Mouse (Mus musculus): ENCODE measurements around the gene Mup5. TPM values are rescaled to one million over a fixed set of nuclear protein-coding genes. Genes with fewer than 3 reads are reported as not detected.

Mup5 gene
- total and polyA plus RNA-seq, 3 experiments: not detected

- peaks cover 40% of the 10 kb centered on the region for H3K9me3 ChIP-seq (replicated peaks; ENCODE audit: low read length)
- TF ChIP-seq CHD1 (IDR thresholded peaks at IDR 0.05; ENCODE audit: low read depth, low read length): no peak
- TF ChIP-seq BHLHE40 (IDR thresholded peaks at IDR 0.05; ENCODE audit: low read depth, low read length): no peak
- no peak for TF ChIP-seq MAFK (IDR thresholded peaks at IDR 0.05; ENCODE audit: insufficient replicate concordance, low read length)
- no peak for TF ChIP-seq RCOR1 (conservative IDR thresholded peaks at IDR 0.05; ENCODE audit: low read depth, low read length)
- H3K36me3 ChIP-seq (replicated peaks in 1 of 2; ENCODE audit: control insufficient read depth in 1 of 2, insufficient read depth in 1 of 2, low read length in 1 of 2): no peaks in the 10 kb centered on the region
- dilution Hi-C loops (cut with MboI; ENCODE audit: extremely low pct_ligation_motif_present, extremely low pct_unique_long_range_greater_than_20kb, low sequenced_read_pairs) (no loop called here), in situ Hi-C loops (cut with MboI; ENCODE audit: low pct_ligation_motif_present, low pct_unique_long_range_greater_than_20kb, low sequenced_read_pairs) (no loop called here)
- no peaks in the 10 kb centered on the region for H3K27me3 ChIP-seq (replicated peaks)
- H3K79me2 ChIP-seq (replicated peaks; ENCODE audit: control insufficient read depth, extremely low read depth, insufficient read depth, poor library complexity, severe bottlenecking): no peaks in the 10 kb centered on the region
- no peak overlapping the region for H3K4me2 ChIP-seq (ENCODE audit: insufficient read depth, low read depth, poor library complexity, severe bottlenecking)
- no peak for DNase-seq (ENCODE audit: extremely low read depth)
- H3K4me1 ChIP-seq (ENCODE audit: control insufficient read depth in 1 of 2, insufficient read depth in 2 of 2): no peaks in the 10 kb centered on the region
- H3K27ac ChIP-seq (ENCODE audit: insufficient read depth, low read depth): no peak overlapping the region
- no peak overlapping the region for H3K9ac ChIP-seq (ENCODE audit: insufficient read depth, low read depth)
- H3K4me3 ChIP-seq (replicated peaks in 1 of 3; ENCODE audit: low read depth in 2 of 3, low read length in 2 of 3, poor library complexity in 1 of 3): no peak overlapping the region
Observed at GRCm38 (mm10) chr4:61855344-61855743, 20.3 kb upstream of the Mup5 start.

DNA sequence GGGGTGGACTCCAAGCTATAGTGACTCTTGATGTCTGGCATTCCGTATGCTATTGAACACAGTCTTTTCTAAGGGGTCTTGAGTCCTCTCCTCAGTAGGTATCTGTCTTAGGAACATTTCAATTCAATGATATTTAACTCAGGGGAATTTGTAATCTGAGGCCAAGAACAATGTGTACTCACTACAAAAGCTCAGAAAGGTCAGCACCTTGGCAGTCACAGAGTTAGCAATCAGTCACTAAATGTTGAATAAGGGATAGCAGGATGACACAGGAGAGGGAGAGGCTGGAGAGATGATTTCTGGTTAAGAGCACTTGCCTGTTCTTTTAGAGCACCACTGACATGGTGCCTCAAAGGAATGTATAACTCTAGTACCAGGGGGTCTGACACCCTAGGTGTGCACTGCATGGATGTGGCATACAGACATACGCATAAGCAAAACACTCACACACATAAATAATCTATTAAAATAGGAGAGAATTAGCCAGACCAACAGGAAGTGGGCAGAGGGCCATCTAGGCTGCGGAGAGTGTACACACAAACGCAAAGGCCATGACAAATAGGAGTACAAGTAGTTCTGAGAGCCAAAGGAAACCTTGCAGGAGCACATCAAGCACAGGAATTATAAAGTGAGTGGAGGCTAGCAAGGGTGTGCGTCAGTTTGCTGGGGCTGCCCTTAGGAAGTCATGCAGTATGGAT lies 9.9 kb upstream of the Mup5 start:
- no peak for DNase-seq (ENCODE audit: extremely low read depth)
- H3K9ac ChIP-seq (ENCODE audit: insufficient read depth, low read depth): no peak overlapping the region
- H3K9me3 ChIP-seq (replicated peaks; ENCODE audit: low read length): peaks cover 45% of the 10 kb centered on the region
- H3K79me2 ChIP-seq (replicated peaks; ENCODE audit: control insufficient read depth, extremely low read depth, insufficient read depth, poor library complexity, severe bottlenecking): no peaks in the 10 kb centered on the region
- H3K4me2 ChIP-seq (ENCODE audit: insufficient read depth, low read depth, poor library complexity, severe bottlenecking): no peak overlapping the region
- TF ChIP-seq UBTF (IDR thresholded peaks at IDR 0.05; ENCODE audit: low read depth, low read length): no peak
- TF ChIP-seq CTCF (conservative IDR thresholded peaks at IDR 0.05 in 1 of 2, IDR thresholded peaks at IDR 0.05 in 1 of 2; ENCODE audit: low read depth in 2 of 2, low read length in 2 of 2): no peak
- TF ChIP-seq MXI1 (IDR thresholded peaks at IDR 0.05; ENCODE audit: low read depth, low read length): no peak
- no peak for TF ChIP-seq JUN (IDR thresholded peaks at IDR 0.05; ENCODE audit: insufficient read depth, low read depth, low read length)
- TF ChIP-seq BHLHE40 (IDR thresholded peaks at IDR 0.05; ENCODE audit: low read depth, low read length): no peak
- no peak for TF ChIP-seq RCOR1 (conservative IDR thresholded peaks at IDR 0.05; ENCODE audit: low read depth, low read length)
- H3K27ac ChIP-seq (ENCODE audit: insufficient read depth, low read depth): no peak overlapping the region
- dilution Hi-C loops (cut with MboI; ENCODE audit: extremely low pct_ligation_motif_present, extremely low pct_unique_long_range_greater_than_20kb, low sequenced_read_pairs) (no loop called here), in situ Hi-C loops (cut with MboI; ENCODE audit: low pct_ligation_motif_present, low pct_unique_long_range_greater_than_20kb, low sequenced_read_pairs) (no loop called here)
- H3K4me1 ChIP-seq (ENCODE audit: control insufficient read depth in 1 of 2, insufficient read depth in 2 of 2): no peaks in the 10 kb centered on the region
- no peaks in the 10 kb centered on the region for H3K36me3 ChIP-seq (replicated peaks in 1 of 2; ENCODE audit: control insufficient read depth in 1 of 2, insufficient read depth in 1 of 2, low read length in 1 of 2)
- no peak overlapping the region for H3K4me3 ChIP-seq (replicated peaks in 1 of 3; ENCODE audit: low read depth in 2 of 3, low read length in 2 of 3, poor library complexity in 1 of 3)
- no peaks in the 10 kb centered on the region for H3K27me3 ChIP-seq (replicated peaks)

GRCm38 (mm10) chr4:61829211-61829610 lies 5.8 kb downstream of the Mup5 start:
- H3K27ac ChIP-seq (ENCODE audit: insufficient read depth, low read depth): no peak overlapping the region
- DNase-seq (ENCODE audit: extremely low read depth): no peak
- dilution Hi-C loops (cut with MboI; ENCODE audit: extremely low pct_ligation_motif_present, extremely low pct_unique_long_range_greater_than_20kb, low sequenced_read_pairs) (no loop called here), in situ Hi-C loops (cut with MboI; ENCODE audit: low pct_ligation_motif_present, low pct_unique_long_range_greater_than_20kb, low sequenced_read_pairs) (no loop called here)
- H3K79me2 ChIP-seq (replicated peaks; ENCODE audit: control insufficient read depth, extremely low read depth, insufficient read depth, poor library complexity, severe bottlenecking): no peaks in the 10 kb centered on the region
- H3K4me3 ChIP-seq (replicated peaks in 1 of 3; ENCODE audit: low read depth in 2 of 3, low read length in 2 of 3, poor library complexity in 1 of 3): peak overlapping the region in 1 of 3 experiments; percentile 12
- H3K36me3 ChIP-seq (replicated peaks in 1 of 2; ENCODE audit: control insufficient read depth in 1 of 2, insufficient read depth in 1 of 2, low read length in 1 of 2): no peaks in the 10 kb centered on the region
- TF ChIP-seq JUN (IDR thresholded peaks at IDR 0.05; ENCODE audit: insufficient read depth, low read depth, low read length) (no peak), ZKSCAN1 (IDR thresholded peaks at IDR 0.05; ENCODE audit: borderline replicate concordance, low read depth, low read length) (no peak), UBTF (IDR thresholded peaks at IDR 0.05; ENCODE audit: low read depth, low read length) (no peak), MYC (IDR thresholded peaks at IDR 0.05; ENCODE audit: low read depth, low read length) (no peak), ZNF384 (IDR thresholded peaks at IDR 0.05; ENCODE audit: low read depth, low read length) (no peak), POLR2AphosphoS2 (IDR thresholded peaks at IDR 0.05; ENCODE audit: low read depth, low read length) (no peak), SMC3 (IDR thresholded peaks at IDR 0.05; ENCODE audit: low read depth, low read length) (no peak), E2F4 (IDR thresholded peaks at IDR 0.05; ENCODE audit: insufficient replicate concordance, low read depth, low read length) (no peak), PAX5 (IDR thresholded peaks at IDR 0.05; ENCODE audit: low read length) (no peak), ETS1 (conservative IDR thresholded peaks at IDR 0.05; ENCODE audit: low read depth, low read length) (no peak), TBP (conservative IDR thresholded peaks at IDR 0.05; ENCODE audit: low read depth, low read length) (no peak), CHD2 (IDR thresholded peaks at IDR 0.05; ENCODE audit: low read length) (no peak)
- H3K4me1 ChIP-seq (ENCODE audit: control insufficient read depth in 1 of 2, insufficient read depth in 2 of 2): no peaks in the 10 kb centered on the region
- H3K27me3 ChIP-seq (replicated peaks): no peaks in the 10 kb centered on the region
- peaks cover 31% of the 10 kb centered on the region for H3K9me3 ChIP-seq (replicated peaks; ENCODE audit: low read length)
- H3K4me2 ChIP-seq (ENCODE audit: insufficient read depth, low read depth, poor library complexity, severe bottlenecking): no peak overlapping the region
- no peak overlapping the region for H3K9ac ChIP-seq (ENCODE audit: insufficient read depth, low read depth)
